Mouse (Mus musculus): ENCODE measurements around the gene Nwd2. TPM values are rescaled to one million over a fixed set of nuclear protein-coding genes. Genes with fewer than 3 reads are reported as not detected.

Gene Nwd2
- polyA plus RNA-seq, 1 experiment from 2014 or later = 13.6 TPM

DNA sequence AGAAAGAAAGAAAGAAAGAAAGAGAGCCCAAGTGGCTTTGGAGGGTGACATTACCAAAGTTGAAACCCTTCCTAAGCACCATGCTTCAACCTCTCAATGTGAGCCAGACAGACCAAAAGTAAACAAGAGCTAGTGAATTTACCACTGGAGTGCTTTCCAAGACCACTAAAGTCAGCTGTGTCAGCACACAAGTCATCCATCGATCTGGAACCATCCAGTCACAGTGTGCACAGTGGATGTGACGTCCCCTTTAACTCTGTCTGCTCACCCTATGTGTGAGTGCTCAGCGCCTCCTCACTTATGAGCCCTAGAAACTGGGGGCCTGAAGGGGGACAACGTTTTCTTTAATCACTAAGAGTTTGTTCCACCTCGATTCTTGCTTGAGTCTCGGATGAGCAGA lies 170.6 kb downstream of the Nwd2 start:
- no peak for ATAC-seq
- H3K27me3 ChIP-seq (ENCODE audit: control insufficient read depth, insufficient read depth, low read depth, low read length) = no peaks in the 10 kb centered on the region
- 77% methylated on average over 6 of the region's 6 CpGs for WGBS
- no peak overlapping the region for H3K4me2 ChIP-seq (ENCODE audit: low read length)
- H3K4me3 ChIP-seq (ENCODE audit: low read depth, low read length) = no peak overlapping the region
- no peaks in the 10 kb centered on the region for H3K4me1 ChIP-seq (ENCODE audit: control insufficient read depth, insufficient read depth, low read length)
- H3K9ac ChIP-seq (ENCODE audit: low read depth, low read length) = no peak overlapping the region
- H3K27ac ChIP-seq (ENCODE audit: low read length) = no peak overlapping the region
- no peaks in the 10 kb centered on the region for H3K36me3 ChIP-seq (ENCODE audit: control insufficient read depth, insufficient read depth, low read length)
- H3K9me3 ChIP-seq (replicated peaks; ENCODE audit: control insufficient read depth, low read length, poor library complexity, severe bottlenecking) = no peaks in the 10 kb centered on the region

DNA sequence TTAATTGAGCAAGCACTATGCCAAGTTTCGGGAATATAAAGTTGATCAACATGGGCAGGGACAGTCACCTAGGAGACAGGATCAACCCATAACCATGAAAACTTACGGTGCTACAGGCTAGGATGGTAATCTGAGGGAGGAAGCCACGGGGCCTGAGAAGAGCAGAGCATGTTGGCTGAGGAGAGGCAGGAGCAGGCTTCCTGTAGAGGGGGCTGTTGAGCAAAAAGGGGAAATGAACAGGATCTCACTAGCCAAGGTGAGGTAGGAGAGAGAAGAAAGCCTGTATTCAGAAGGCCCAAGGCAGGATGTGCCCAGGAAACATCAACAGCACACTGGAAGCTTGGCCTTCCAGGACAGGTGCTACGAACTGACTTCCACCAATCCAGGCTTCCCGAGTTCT lies 172.3 kb downstream of the Nwd2 start:
- no peaks in the 10 kb centered on the region for H3K9me3 ChIP-seq (replicated peaks; ENCODE audit: control insufficient read depth, low read length, poor library complexity, severe bottlenecking)
- no peaks in the 10 kb centered on the region for H3K4me1 ChIP-seq (ENCODE audit: control insufficient read depth, insufficient read depth, low read length)
- H3K27ac ChIP-seq (ENCODE audit: low read length) = no peak overlapping the region
- no peak overlapping the region for H3K9ac ChIP-seq (ENCODE audit: low read depth, low read length)
- H3K4me3 ChIP-seq (ENCODE audit: low read depth, low read length) = no peak overlapping the region
- 89% methylated on average over 5 of the region's 5 CpGs for WGBS
- no peak overlapping the region for H3K4me2 ChIP-seq (ENCODE audit: low read length)
- H3K27me3 ChIP-seq (ENCODE audit: control insufficient read depth, insufficient read depth, low read depth, low read length) = no peaks in the 10 kb centered on the region
- no peak for ATAC-seq
- no peaks in the 10 kb centered on the region for H3K36me3 ChIP-seq (ENCODE audit: control insufficient read depth, insufficient read depth, low read length)

DNA sequence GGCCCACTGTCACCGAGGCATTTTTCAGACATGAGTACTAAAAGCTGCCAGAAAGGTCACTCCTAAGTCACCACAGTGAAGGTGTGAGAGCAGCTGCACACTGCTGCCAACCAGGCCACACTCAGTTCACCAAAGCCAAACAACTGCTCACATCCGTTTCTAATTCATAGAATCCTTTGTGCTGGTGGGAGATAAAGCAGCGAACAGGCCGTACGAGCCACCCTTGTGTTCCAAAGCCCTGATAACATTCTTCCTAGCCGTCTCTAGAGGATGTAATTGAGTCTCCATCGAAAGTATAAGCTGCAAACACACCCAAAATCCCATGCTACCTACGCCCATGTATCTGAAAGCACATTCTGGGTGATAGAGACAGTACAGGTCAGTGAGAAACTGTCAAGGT lies 173.0 kb downstream of the Nwd2 start:
- Histone ChIP-seq H3K4me2 (ENCODE audit: low read length) (no peak overlapping the region), H3K36me3 (ENCODE audit: control insufficient read depth, insufficient read depth, low read length) (no peaks in the 10 kb centered on the region), H3K27me3 (ENCODE audit: control insufficient read depth, insufficient read depth, low read depth, low read length) (no peaks in the 10 kb centered on the region), H3K27ac (ENCODE audit: low read length) (no peak overlapping the region), H3K9ac (ENCODE audit: low read depth, low read length) (no peak overlapping the region), H3K4me1 (ENCODE audit: control insufficient read depth, insufficient read depth, low read length) (no peaks in the 10 kb centered on the region), H3K4me3 (ENCODE audit: low read depth, low read length) (no peak overlapping the region), H3K9me3 (replicated peaks; ENCODE audit: control insufficient read depth, low read length, poor library complexity, severe bottlenecking) (no peaks in the 10 kb centered on the region)
- ATAC-seq = no peak
- WGBS = 72% methylated on average over 8 of the region's 8 CpGs

DNA sequence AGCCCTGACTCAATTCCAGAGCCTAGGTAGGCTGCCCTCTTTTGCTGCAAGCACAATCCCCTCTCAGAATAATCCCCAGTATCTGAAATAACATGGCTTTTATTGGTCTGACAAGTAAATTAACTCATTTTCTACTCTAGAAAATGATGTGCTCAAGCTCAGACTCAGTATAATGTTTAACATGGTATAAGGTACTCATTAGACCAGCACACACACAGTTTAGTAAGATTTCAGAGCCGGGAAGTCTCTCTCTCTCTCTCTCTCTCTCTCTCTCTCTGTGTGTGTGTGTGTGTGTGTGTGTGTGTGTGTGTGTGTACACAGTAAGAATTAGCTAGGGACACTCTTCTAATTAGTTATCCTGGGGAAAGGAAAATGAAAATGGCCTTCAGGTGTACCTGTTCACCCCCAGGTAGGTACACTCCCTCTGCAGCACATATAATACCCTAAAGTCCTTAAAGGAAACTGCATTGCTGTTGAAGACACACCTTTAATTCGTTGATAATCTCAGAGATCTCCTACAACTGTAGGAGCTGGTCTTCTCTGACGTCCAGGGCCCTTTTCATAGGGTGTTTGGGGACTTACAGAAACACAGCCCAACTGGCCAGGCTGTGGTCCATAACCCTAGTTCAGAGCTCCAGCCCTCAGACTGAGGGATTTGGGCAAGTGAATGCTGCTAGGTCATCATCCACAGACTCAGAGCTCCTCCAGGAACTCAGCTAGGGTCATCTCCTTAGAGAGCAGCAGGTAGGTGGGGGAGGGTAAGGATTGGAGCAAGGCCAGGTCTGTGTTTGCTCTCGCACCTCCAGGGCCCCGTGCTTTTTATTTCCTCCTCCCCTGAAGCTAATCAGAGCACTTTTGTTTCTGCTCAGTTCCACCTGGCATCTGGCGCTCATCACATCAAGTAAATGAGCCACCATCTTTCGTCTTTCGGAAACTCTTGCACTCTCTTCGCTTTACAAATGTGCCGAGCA lies 174.7 kb downstream of the Nwd2 start:
- 84% methylated on average over 10 of the region's 10 CpGs for WGBS
- Histone ChIP-seq H3K4me3 (ENCODE audit: low read depth, low read length) (no peak overlapping the region), H3K4me1 (ENCODE audit: control insufficient read depth, insufficient read depth, low read length) (no peaks in the 10 kb centered on the region), H3K9ac (ENCODE audit: low read depth, low read length) (no peak overlapping the region), H3K27me3 (ENCODE audit: control insufficient read depth, insufficient read depth, low read depth, low read length) (no peaks in the 10 kb centered on the region), H3K36me3 (ENCODE audit: control insufficient read depth, insufficient read depth, low read length) (no peaks in the 10 kb centered on the region), H3K4me2 (ENCODE audit: low read length) (no peak overlapping the region), H3K9me3 (replicated peaks; ENCODE audit: control insufficient read depth, low read length, poor library complexity, severe bottlenecking) (no peaks in the 10 kb centered on the region), H3K27ac (ENCODE audit: low read length) (no peak overlapping the region)
- no peak for ATAC-seq

DNA sequence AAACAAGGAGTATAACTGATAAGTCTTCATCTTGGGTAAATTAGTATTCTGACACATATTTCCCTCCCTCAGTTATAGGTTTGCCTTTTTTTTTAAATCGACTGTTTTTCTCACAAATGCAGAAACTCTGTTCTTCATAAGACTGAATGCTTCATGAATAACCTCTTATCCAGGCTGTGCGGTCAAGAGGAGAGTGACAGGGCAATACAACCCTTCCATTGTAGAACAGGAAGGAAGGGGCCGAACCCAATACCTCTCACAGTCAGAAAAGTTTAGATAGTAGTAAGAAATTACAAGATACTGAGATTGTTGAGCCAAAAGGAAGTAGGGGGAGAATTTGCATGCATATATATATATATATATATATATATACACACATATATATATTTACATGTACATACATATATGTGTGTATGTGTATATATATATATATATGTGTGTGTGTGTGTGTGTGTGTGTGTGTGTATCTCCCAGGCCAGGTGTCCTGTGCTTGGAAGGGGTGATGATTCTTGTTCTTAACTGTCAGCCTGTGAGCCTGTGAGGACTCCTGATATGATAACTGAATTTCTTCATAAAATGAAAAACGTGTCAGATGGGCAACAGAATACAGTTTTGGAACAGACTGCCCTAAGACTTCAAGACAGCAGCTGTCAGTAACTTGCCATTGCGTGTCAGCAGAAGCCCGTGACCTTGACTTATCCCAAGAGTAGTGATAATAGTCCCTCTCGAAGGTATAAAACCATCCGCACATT lies 175.9 kb downstream of the Nwd2 start:
- no peaks in the 10 kb centered on the region for H3K4me1 ChIP-seq (ENCODE audit: control insufficient read depth, insufficient read depth, low read length)
- 89% methylated on average over 8 of the region's 8 CpGs for WGBS
- H3K36me3 ChIP-seq (ENCODE audit: control insufficient read depth, insufficient read depth, low read length) = no peaks in the 10 kb centered on the region
- H3K4me2 ChIP-seq (ENCODE audit: low read length) = no peak overlapping the region
- H3K9me3 ChIP-seq (replicated peaks; ENCODE audit: control insufficient read depth, low read length, poor library complexity, severe bottlenecking) = no peaks in the 10 kb centered on the region
- H3K27ac ChIP-seq (ENCODE audit: low read length) = no peak overlapping the region
- no peaks in the 10 kb centered on the region for H3K27me3 ChIP-seq (ENCODE audit: control insufficient read depth, insufficient read depth, low read depth, low read length)
- no peak overlapping the region for H3K9ac ChIP-seq (ENCODE audit: low read depth, low read length)
- no peak overlapping the region for H3K4me3 ChIP-seq (ENCODE audit: low read depth, low read length)
- ATAC-seq = no peak

DNA sequence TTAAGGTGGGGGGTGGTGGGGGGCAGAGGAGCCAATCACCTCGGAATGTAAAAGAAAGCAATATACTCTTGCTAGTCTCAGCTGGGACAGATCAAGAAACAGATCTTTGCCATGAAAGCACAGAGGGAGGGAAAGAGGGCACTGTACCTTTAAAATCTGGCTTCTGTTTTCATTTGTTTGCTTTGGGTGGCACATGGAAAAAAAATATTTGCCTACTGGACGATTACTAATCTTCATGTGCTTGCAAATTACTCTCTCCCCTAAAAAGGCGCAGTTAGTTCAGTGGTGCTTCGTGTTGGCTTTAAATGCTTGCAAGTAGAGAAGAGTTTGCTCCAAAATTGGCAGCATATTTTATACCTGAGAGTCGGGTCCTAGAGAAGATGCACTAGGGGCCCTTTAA lies 177.0 kb downstream of the Nwd2 start:
- 81% methylated on average over 5 of the region's 5 CpGs for WGBS
- Histone ChIP-seq H3K4me2 (ENCODE audit: low read length) (no peak overlapping the region), H3K36me3 (ENCODE audit: control insufficient read depth, insufficient read depth, low read length) (no peaks in the 10 kb centered on the region), H3K9ac (ENCODE audit: low read depth, low read length) (no peak overlapping the region), H3K4me3 (ENCODE audit: low read depth, low read length) (no peak overlapping the region), H3K9me3 (replicated peaks; ENCODE audit: control insufficient read depth, low read length, poor library complexity, severe bottlenecking) (no peaks in the 10 kb centered on the region), H3K27me3 (ENCODE audit: control insufficient read depth, insufficient read depth, low read depth, low read length) (no peaks in the 10 kb centered on the region), H3K4me1 (ENCODE audit: control insufficient read depth, insufficient read depth, low read length) (no peaks in the 10 kb centered on the region), H3K27ac (ENCODE audit: low read length) (no peak overlapping the region)
- ATAC-seq = no peak

DNA sequence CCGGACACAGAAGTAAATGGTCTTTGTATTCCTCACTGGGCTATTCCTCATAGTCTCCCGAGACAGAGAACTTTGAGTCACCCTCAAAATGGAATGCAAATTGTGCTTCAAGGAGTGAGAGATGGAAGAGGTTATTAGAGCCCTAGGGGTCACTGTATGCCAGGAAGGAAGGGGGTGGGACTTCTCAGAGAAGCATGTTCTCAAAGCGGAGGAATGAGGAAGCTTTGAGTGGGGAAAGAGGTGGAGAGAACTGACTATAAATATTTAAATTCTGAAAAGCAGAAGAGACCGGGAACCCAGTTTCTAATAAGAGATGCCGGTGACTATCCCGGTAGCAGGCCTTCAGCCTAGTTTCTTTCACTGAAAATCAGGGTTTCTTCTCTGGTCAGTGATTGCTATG lies 178.1 kb downstream of the Nwd2 start:
- Histone ChIP-seq H3K4me3 (ENCODE audit: low read depth, low read length) (no peak overlapping the region), H3K27ac (ENCODE audit: low read length) (no peak overlapping the region), H3K4me1 (ENCODE audit: control insufficient read depth, insufficient read depth, low read length) (no peaks in the 10 kb centered on the region), H3K27me3 (ENCODE audit: control insufficient read depth, insufficient read depth, low read depth, low read length) (no peaks in the 10 kb centered on the region), H3K4me2 (ENCODE audit: low read length) (no peak overlapping the region), H3K9me3 (replicated peaks; ENCODE audit: control insufficient read depth, low read length, poor library complexity, severe bottlenecking) (no peaks in the 10 kb centered on the region), H3K9ac (ENCODE audit: low read depth, low read length) (no peak overlapping the region), H3K36me3 (ENCODE audit: control insufficient read depth, insufficient read depth, low read length) (no peaks in the 10 kb centered on the region)
- 73% methylated on average over 6 of the region's 6 CpGs for WGBS
- no peak for ATAC-seq

DNA sequence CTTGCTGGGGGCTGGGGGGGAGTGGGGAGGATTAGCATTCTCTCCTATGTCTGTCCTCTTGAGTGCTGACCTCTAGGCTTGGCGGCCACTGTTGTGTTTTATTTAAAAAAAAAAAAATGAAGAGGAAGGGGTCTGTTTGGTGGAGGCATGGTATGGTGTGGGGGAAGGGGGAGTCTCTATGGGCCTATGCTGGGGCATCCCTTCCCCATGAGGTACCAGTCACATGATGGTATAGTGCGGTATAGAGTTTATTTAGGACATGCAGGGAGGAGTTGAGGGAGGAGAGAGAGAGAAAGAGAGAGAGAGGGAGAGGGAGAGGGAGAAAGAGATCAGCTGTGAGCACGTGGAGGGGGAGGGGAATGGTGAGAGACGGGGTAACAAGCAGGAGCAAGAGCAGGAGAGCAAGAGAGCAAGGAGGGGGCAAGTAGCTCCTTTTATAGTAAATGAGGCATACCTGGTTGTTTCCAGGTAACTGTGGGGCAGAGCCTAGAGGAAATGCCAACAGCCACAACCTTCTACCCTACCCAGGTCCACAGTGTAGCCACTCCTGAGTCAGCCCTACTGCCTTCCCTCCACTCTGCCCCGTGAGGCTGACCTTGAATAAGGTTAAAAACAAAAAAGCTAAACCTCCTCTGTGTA lies 178.6 kb downstream of the Nwd2 start:
- no peaks in the 10 kb centered on the region for H3K9me3 ChIP-seq (replicated peaks; ENCODE audit: control insufficient read depth, low read length, poor library complexity, severe bottlenecking)
- ATAC-seq = no peak
- no peak overlapping the region for H3K27ac ChIP-seq (ENCODE audit: low read length)
- H3K27me3 ChIP-seq (ENCODE audit: control insufficient read depth, insufficient read depth, low read depth, low read length) = no peaks in the 10 kb centered on the region
- no peak overlapping the region for H3K9ac ChIP-seq (ENCODE audit: low read depth, low read length)
- 54% methylated on average over 5 of the region's 5 CpGs for WGBS
- H3K4me2 ChIP-seq (ENCODE audit: low read length) = no peak overlapping the region
- no peak overlapping the region for H3K4me3 ChIP-seq (ENCODE audit: low read depth, low read length)
- H3K36me3 ChIP-seq (ENCODE audit: control insufficient read depth, insufficient read depth, low read length) = no peaks in the 10 kb centered on the region
- H3K4me1 ChIP-seq (ENCODE audit: control insufficient read depth, insufficient read depth, low read length) = no peaks in the 10 kb centered on the region

Measured in midbrain, embryonic 16.5 days (tissue).